ENCODE assay signal across 10 mouse cellular contexts in the genomic region with DNA sequence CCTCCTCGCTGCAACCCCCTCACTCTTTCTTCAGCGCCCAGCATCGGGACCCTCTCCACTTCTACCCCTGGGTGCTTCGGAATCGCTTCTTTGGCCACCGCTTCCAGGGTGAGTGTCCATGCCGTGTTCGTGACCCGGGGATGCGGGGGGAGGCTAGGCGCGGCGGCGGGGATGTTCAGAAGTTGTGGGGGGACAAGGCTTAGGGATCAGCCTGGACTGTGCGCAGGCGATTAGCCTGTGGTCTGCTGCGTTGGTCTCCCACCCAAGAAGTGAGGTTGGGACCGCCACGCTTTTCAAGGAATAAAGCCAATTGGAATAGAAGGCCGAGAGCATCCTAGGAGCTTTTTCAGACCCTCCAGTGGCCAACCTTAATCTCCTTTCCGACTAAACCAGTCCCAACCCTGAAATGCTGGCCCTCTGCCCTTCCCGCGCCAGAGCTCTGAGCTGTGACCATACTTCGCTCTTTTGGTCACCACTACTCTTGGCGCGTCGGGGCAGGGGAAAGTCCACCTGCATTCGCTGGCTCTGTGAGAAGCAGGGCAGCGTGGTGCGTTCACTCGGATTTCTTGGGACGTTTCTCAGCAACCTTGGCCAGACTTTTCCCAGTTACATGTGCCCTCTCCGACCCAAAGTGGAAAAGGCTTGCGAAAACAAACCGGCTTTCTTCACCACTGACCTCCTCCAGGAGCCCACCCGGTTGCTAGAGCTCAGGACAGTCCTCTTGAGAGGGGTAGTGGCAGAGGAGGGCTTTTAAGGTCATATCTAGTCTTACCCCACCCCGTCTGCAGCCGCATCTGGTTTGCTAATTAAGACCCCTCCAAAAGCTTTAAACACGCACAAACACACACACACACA. TPM values are rescaled to one million over a fixed set of nuclear protein-coding genes. Genes with fewer than 3 reads are reported as not detected.
A peak's percentile ranks its signal among the peaks of the same experiment; 100 is the strongest.
DNase-seq lines count a peak whose midpoint lies in the region; ATAC-seq and TF ChIP-seq lines count a peak whose summit lies in the region.
"Had no signal": no experiment of that assay in that cellular context is flagged by ENCODE, and none has a peak within 500 bp of the region (broad histone marks: within the 10 kb centered on the region; RNA-seq: fewer than 3 reads in every experiment).

No protein-coding gene starts in this region.

- H3K9me3 ChIP-seq in heart, postnatal 0 days (replicated peaks; ENCODE audit: control insufficient read depth, low read length): no peaks in the 10 kb centered on the region
- no peaks in the 10 kb centered on the region for H3K9me3 ChIP-seq in forebrain, embryonic 16.5 days (ENCODE audit: control insufficient read depth, low read length)
- no peaks in the 10 kb centered on the region for H3K9me3 ChIP-seq in neural tube, embryonic 14.5 days (ENCODE audit: control insufficient read depth, low read length)

- no peak overlapping the region for H3K27ac ChIP-seq in heart, postnatal 0 days (ENCODE audit: low read depth)
- peak overlapping the region; percentile 85 for H3K27ac ChIP-seq in forebrain, embryonic 16.5 days (ENCODE audit: low read length)
- no peak overlapping the region for H3K27ac ChIP-seq in neural tube, embryonic 14.5 days (ENCODE audit: low read depth, low read length)

- WGBS in heart, postnatal 0 days: 2% methylated on average over 39 of the region's 39 CpGs
- under 1% methylated on average over 39 of the region's 39 CpGs for WGBS in forebrain, embryonic 16.5 days
- WGBS in neural tube, embryonic 14.5 days: under 1% methylated on average over 39 of the region's 39 CpGs

- no peak for ATAC-seq in heart, postnatal 0 days (ENCODE audit: insufficient read depth, low read depth)
- ATAC-seq in forebrain, embryonic 16.5 days: no peak
- ATAC-seq in neural tube, embryonic 14.5 days (ENCODE audit: low read depth): no peak
- no peak for ATAC-seq in cerebellum, adult (ENCODE audit: insufficient number of reproducible peaks, low FRiP score, low TSS enrichment)

- H3K4me3 ChIP-seq in heart, postnatal 0 days (ENCODE audit: low read depth, low read length): peak overlapping the region; percentile 46
- peak overlapping the region; percentile 72 for H3K4me3 ChIP-seq in forebrain, embryonic 16.5 days (replicated peaks; ENCODE audit: low read length)
- H3K4me3 ChIP-seq in neural tube, embryonic 14.5 days (ENCODE audit: low read depth, low read length): peak overlapping the region; percentile 23; the same call in 1 of the 2 replicates

- no peak for DNase-seq in heart, postnatal 0 days (ENCODE audit: low spot score)
- no peak for DNase-seq in heart, adult 9 months (ENCODE audit: low spot score in 2 of 2)
- DNase-seq in kidney, postnatal 36 days: peak; percentile 86 to 88
- DNase-seq in left cerebral cortex, adult 8-10 months (ENCODE audit: low spot score in 2 of 2): no peak
- no peak for DNase-seq in right cerebral cortex, postnatal 36 days (ENCODE audit: low spot score in 2 of 2)

- H3K4me1 ChIP-seq in heart, postnatal 0 days (ENCODE audit: control insufficient read depth, insufficient read depth): no peaks in the 10 kb centered on the region
- H3K4me1 ChIP-seq in forebrain, embryonic 16.5 days (replicated peaks; ENCODE audit: control insufficient read depth, insufficient read depth, low read length): peaks cover 57% of the 10 kb centered on the region
- peaks cover 13% of the 10 kb centered on the region for H3K4me1 ChIP-seq in neural tube, embryonic 14.5 days (ENCODE audit: control insufficient read depth, insufficient read depth, low read length)

- H3K36me3 ChIP-seq in heart, postnatal 0 days (replicated peaks; ENCODE audit: control insufficient read depth, insufficient read depth, low read length): no peaks in the 10 kb centered on the region
- no peaks in the 10 kb centered on the region for H3K36me3 ChIP-seq in forebrain, embryonic 16.5 days (ENCODE audit: control insufficient read depth, insufficient read depth)
- no peaks in the 10 kb centered on the region for H3K36me3 ChIP-seq in neural tube, embryonic 14.5 days (ENCODE audit: control insufficient read depth, insufficient read depth, low read length)

- peak overlapping the region; percentile 61 for H3K4me2 ChIP-seq in heart, postnatal 0 days (ENCODE audit: low read depth, low read length)
- peak overlapping the region; percentile 67 for H3K4me2 ChIP-seq in forebrain, embryonic 16.5 days (ENCODE audit: low read length)
- H3K4me2 ChIP-seq in neural tube, embryonic 14.5 days (ENCODE audit: low read depth, low read length): peak overlapping the region; percentile 48

- no peak for TF ChIP-seq CTCF in heart, postnatal 0 days (IDR thresholded peaks at IDR 0.05; ENCODE audit: low read depth)

- no peak overlapping the region for H3K9ac ChIP-seq in heart, postnatal 0 days (replicated peaks; ENCODE audit: low read depth, low read length)
- peak overlapping the region; percentile 87 for H3K9ac ChIP-seq in forebrain, embryonic 16.5 days (replicated peaks; ENCODE audit: low read depth, low read length)
- no peak overlapping the region for H3K9ac ChIP-seq in neural tube, embryonic 14.5 days (replicated peaks; ENCODE audit: low read depth, low read length)

- TF ChIP-seq EP300 in heart, postnatal 0 days (IDR thresholded peaks at IDR 0.05; ENCODE audit: low read depth): no peak

- H3K27me3 ChIP-seq in heart, postnatal 0 days (ENCODE audit: control insufficient read depth, insufficient read depth, low read length): peaks cover 96% of the 10 kb centered on the region
- peaks cover 5% of the 10 kb centered on the region; the same call in 1 of the 2 replicates for H3K27me3 ChIP-seq in forebrain, embryonic 16.5 days (replicated peaks; ENCODE audit: control insufficient read depth, insufficient read depth, low read length)
- H3K27me3 ChIP-seq in neural tube, embryonic 14.5 days (ENCODE audit: control insufficient read depth, insufficient read depth, low read length): peaks cover 55% of the 10 kb centered on the region

RNA-seq across cellular contexts. Expression of gene Emx1, which starts 1.2 kb away (rescaled TPM):
- total RNA-seq in heart, postnatal 0 days (2014; rRNA removed; ENCODE audit: low replicate concordance): not detected in 2 replicates
- polyA plus RNA-seq in heart, postnatal 0 days (2015; fragmentation: Nextera tagmentation; extraction: Ambion mirVana): not detected in 2 replicates
- polyA plus RNA-seq in forebrain, embryonic 16.5 days (2015; fragmentation: Nextera tagmentation; extraction: Ambion mirVana): 57.5 and 59.7 TPM in 2 replicates
- polyA plus RNA-seq in neural tube, embryonic 14.5 days (2014; fragmentation: Nextera tagmentation; extraction: Ambion mirVana): 0.21 TPM in 1 of 2 replicates, not detected in the other
- total RNA-seq in left cerebral cortex, adult 8-10 months (2022): 10 to 100 TPM; 32.0 to 34.9 (median 33.8) TPM
- total RNA-seq: common myeloid progenitor, adult 5-6 weeks; MEL had no signal

RNA-seq across cellular contexts. Expression of gene Spr, which starts 50.9 kb away (rescaled TPM):
- 63.3 and 108 TPM in 2 replicates for total RNA-seq in heart, postnatal 0 days (2014; rRNA removed; ENCODE audit: low replicate concordance)
- 60.9 and 66.2 TPM in 2 replicates for polyA plus RNA-seq in heart, postnatal 0 days (2015; fragmentation: Nextera tagmentation; extraction: Ambion mirVana)
- polyA plus RNA-seq in forebrain, embryonic 16.5 days (2015; fragmentation: Nextera tagmentation; extraction: Ambion mirVana): 31.9 and 32.6 TPM in 2 replicates
- 33.7 and 38.6 TPM in 2 replicates for polyA plus RNA-seq in neural tube, embryonic 14.5 days (2014; fragmentation: Nextera tagmentation; extraction: Ambion mirVana)
- 10 to 100 TPM; 42.5 to 48.4 (median 46.0) TPM for total RNA-seq in left cerebral cortex, adult 8-10 months (2022)

Comparison
In these comparisons a context has a peak if more than half of its experiments do, and no peak if none do; other contexts are left out.
1. DNase-seq: peak in kidney, postnatal 36 days (2 of 2); none in heart, postnatal 0 days (single experiment), heart, adult 9 months (0 of 2), left cerebral cortex, adult 8-10 months (0 of 2) and right cerebral cortex, postnatal 36 days (0 of 2).
2. RNA of gene Emx1, which starts 1.2 kb away (polyA plus RNA-seq): 57.5 to 59.7 TPM in forebrain, embryonic 16.5 days; not detected in heart, postnatal 0 days and 0.21 TPM in neural tube, embryonic 14.5 days; every median in the first group is over 10 times any median in the second.
3. Peak in every context shown above with its lines, with median percentiles within 50 percentile points of each other: H3K4me2 ChIP-seq and H3K4me3 ChIP-seq.